Mouse (Mus musculus) limb, embryonic 13.5 days (tissue): ENCODE measurements around the gene Bcl2l13. TPM values are rescaled to one million over a fixed set of nuclear protein-coding genes. Genes with fewer than 3 reads are reported as not detected.
"Not testable (repeated sequence)": the region's sequence is repeated elsewhere in the genome, so short reads cannot be mapped to it uniquely, and the experiment has no call there.

Experiments used
- ATAC-seq: fragments of 200-750 bp; cut with Nextera tagmentation; 2 replicates; pipeline ENCODE4 v1.8.0; 2017; ENCODE audit warnings: low read depth, moderate number of reproducible peaks, moderate TSS enrichment; ENCODE audit not compliant: low FRiP score
- H3K27ac ChIP-seq: fragments of 300-500 bp; sonication (generic); 2 replicates; pipeline ENCODE4 v1.5.1; 2015; ENCODE audit warnings: inconsistent platforms, mild to moderate bottlenecking, moderate library complexity
- H3K27me3 ChIP-seq: fragments of 300-500 bp; sonication (generic); 2 replicates; pipeline ENCODE4 v1.6.1; 2015; ENCODE audit warnings: mild to moderate bottlenecking, inconsistent platforms
- H3K36me3 ChIP-seq: fragments of 300-500 bp; sonication (generic); 2 replicates; pipeline ENCODE4 v1.6.1; 2015; ENCODE audit warnings: inconsistent platforms, mild to moderate bottlenecking, moderate library complexity
- H3K4me1 ChIP-seq: fragments of 300-500 bp; sonication (generic); 2 replicates; pipeline ENCODE4 v1.6.1; 2015; ENCODE audit warnings: inconsistent platforms
- H3K4me2 ChIP-seq: fragments of 300-500 bp; sonication (generic); replicated peaks from 2 replicates; pipeline ENCODE4 v1.6.1; 2015; ENCODE audit warnings: inconsistent platforms, mild to moderate bottlenecking, moderate library complexity
- H3K4me3 ChIP-seq: fragments of 300-500 bp; sonication (generic); 2 replicates; pipeline ENCODE4 v1.5.1; 2015; ENCODE audit warnings: moderate library complexity, mild to moderate bottlenecking, inconsistent platforms
- H3K9ac ChIP-seq: fragments of 300-500 bp; sonication (generic); 2 replicates; pipeline ENCODE4 v1.6.1; 2015; ENCODE audit warnings: mild to moderate bottlenecking, inconsistent platforms
- H3K9me3 ChIP-seq: fragments of 300-500 bp; sonication (generic); 2 replicates; pipeline ENCODE4 v1.6.1; 2016; ENCODE audit warnings: inconsistent platforms
- WGBS: fragments of 180-500 bp; shearing (Covaris S2); methylation state at CpG from one replicate; pipeline ENCODE4 v1.1.7; 2015; 5-methylcytosine and 5-hydroxymethylcytosine counted together
- polyA plus RNA-seq: library from polyadenylated mRNA; unstranded; fragments of >200 nt; fragmentation: Nextera tagmentation; extraction: Ambion mirVana; gene quantifications from 2 replicates; pipeline ENCODE4 v1.2.1, GENCODE M21; 2015

Bcl2l13 gene
- polyA plus RNA-seq, 1 experiment from 2014 or later, result 31.3 TPM

DNA sequence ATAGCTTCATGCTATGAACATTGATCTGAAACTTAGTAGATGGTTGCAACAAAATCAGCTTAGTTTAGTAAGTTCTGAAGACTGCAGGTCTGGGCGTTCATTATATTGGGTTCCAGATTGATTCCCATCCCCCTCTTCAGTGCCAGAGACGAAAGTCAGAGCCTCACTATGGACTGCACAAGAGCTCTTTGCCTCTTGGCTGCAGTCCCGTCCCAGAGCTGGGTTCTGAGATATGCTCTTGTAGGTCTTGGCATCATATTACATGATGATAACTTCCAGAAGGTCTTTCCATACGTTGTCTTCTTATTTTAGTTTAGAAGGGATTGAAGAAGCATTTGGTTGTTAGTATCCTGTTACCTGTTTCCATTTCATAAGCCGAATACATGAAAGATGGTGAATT, 43.0 kb downstream of the Bcl2l13 start:
- no peak overlapping the region for H3K9ac ChIP-seq
- H3K9me3 ChIP-seq, result peaks cover 3% of the 10 kb centered on the region; the same call in 1 of the 2 replicates
- H3K4me2 ChIP-seq, result no peak overlapping the region
- no peak overlapping the region for H3K27ac ChIP-seq
- no peak overlapping the region for H3K4me3 ChIP-seq
- no peak; the same call in 1 of the 2 replicates for ATAC-seq
- WGBS, result 70% methylated on average over 5 of the region's 5 CpGs
- peaks cover 64% of the 10 kb centered on the region for H3K36me3 ChIP-seq
- H3K27me3 ChIP-seq, result no peaks in the 10 kb centered on the region
- H3K4me1 ChIP-seq, result no peaks in the 10 kb centered on the region

DNA sequence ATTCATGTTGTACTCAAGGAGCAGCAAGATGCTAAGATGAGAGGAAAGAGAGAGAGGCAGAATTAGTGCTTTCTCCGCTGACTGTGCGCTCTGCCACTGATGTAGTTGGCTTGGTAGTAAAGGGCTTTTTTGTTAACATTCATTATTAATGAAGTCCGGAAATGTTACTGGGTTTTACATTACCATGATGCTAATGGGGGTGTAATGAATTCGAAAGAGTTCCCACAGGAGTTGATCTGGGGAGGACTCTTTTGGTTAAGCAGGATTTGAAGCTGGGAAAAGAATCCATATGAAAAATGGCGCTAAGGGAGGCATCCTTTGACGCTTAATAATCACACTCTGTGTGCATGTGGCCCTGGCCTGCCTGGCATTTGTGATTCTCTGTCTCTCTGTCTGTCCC, 48.4 kb downstream of the Bcl2l13 start:
- no peak overlapping the region for H3K27ac ChIP-seq
- WGBS, result 90% methylated on average over 6 of the region's 6 CpGs
- ATAC-seq, result no peak
- no peak overlapping the region for H3K4me3 ChIP-seq
- H3K4me2 ChIP-seq, result no peak overlapping the region
- H3K4me1 ChIP-seq, result no peaks in the 10 kb centered on the region
- H3K27me3 ChIP-seq, result no peaks in the 10 kb centered on the region
- H3K9ac ChIP-seq, result no peak overlapping the region
- H3K9me3 ChIP-seq, result peaks cover 3% of the 10 kb centered on the region; the same call in 1 of the 2 replicates
- H3K36me3 ChIP-seq, result peaks cover 78% of the 10 kb centered on the region

DNA sequence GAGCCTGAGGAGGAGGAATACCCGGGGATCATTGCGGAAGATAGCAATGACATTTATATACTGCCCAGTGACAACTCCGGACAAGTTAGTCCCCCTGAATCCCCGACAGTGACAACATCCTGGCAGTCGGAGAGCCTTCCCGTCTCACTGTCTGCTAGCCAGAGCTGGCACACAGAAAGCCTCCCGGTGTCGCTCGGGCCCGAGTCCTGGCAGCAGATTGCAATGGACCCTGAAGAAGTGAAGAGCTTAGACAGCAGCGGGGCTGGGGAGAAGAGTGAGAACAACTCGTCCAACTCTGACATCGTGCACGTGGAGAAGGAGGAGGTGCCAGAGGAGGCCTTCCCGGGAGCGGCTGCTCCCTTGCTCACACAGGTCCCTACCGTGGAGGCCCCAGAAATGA, 50.7 kb downstream of the Bcl2l13 start:
- WGBS, result 89% methylated on average over 17 of the region's 17 CpGs
- H3K4me2 ChIP-seq, result no peak overlapping the region
- H3K9me3 ChIP-seq, result peaks cover 3% of the 10 kb centered on the region; the same call in 1 of the 2 replicates
- no peak overlapping the region for H3K9ac ChIP-seq
- H3K4me1 ChIP-seq, result no peaks in the 10 kb centered on the region
- H3K27ac ChIP-seq, result no peak overlapping the region
- peaks cover 85% of the 10 kb centered on the region for H3K36me3 ChIP-seq
- ATAC-seq, result no peak
- H3K27me3 ChIP-seq, result no peaks in the 10 kb centered on the region
- no peak overlapping the region for H3K4me3 ChIP-seq

DNA sequence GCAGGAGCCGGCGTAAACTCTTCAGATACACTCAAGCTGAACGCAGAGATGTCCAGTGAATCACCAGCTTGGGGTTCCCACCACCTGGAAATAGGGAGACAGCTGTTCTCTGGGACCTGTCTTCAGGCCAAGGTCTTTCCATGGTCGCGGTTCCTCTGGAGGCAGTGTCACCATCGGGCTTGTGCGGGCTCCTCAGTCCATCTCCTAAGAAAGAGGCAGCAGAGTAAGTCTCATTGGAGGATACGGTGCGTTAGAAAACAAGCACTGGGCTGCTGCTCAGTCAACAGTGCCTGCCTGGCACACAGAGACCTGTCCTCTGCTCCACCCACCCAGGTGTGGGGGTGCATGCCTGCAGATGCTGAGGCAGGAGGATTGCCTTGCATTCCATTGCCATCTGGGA, 58.1 kb downstream of the Bcl2l13 start:
- H3K4me1 ChIP-seq, result no peaks in the 10 kb centered on the region
- H3K4me2 ChIP-seq, result no peak overlapping the region
- no peak overlapping the region for H3K9ac ChIP-seq
- WGBS, result 95% methylated on average over 9 of the region's 9 CpGs
- H3K36me3 ChIP-seq, result peaks cover 60% of the 10 kb centered on the region
- no peak for ATAC-seq
- no peaks in the 10 kb centered on the region for H3K27me3 ChIP-seq
- H3K27ac ChIP-seq, result no peak overlapping the region
- H3K9me3 ChIP-seq, result no peaks in the 10 kb centered on the region
- no peak overlapping the region for H3K4me3 ChIP-seq

DNA sequence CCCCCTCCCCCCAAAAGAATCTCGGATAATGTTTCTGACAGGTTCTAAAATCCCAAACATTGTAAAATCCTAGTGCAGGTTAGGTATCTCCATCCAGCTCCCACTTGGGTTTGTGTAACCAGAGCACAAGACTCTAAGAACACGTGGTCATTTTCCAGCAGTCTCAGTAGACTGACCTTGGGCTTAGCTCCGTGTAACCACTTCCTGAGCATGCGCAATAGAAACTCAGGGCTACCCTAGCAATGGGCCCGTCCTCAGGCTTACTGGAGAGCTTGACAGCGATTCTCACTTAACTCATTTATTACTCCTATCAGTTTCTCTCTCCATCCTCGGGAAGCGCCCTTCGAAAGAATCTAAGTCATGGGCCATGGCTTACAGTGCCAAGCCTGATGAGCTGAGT, 58.5 kb downstream of the Bcl2l13 start:
- H3K27me3 ChIP-seq, result no peaks in the 10 kb centered on the region
- ATAC-seq, result no peak
- H3K9me3 ChIP-seq, result no peaks in the 10 kb centered on the region
- 83% methylated on average over 9 of the region's 9 CpGs for WGBS
- H3K4me2 ChIP-seq, result no peak overlapping the region
- H3K27ac ChIP-seq, result no peak overlapping the region
- H3K9ac ChIP-seq, result no peak overlapping the region
- H3K36me3 ChIP-seq, result peaks cover 56% of the 10 kb centered on the region
- no peaks in the 10 kb centered on the region for H3K4me1 ChIP-seq
- no peak overlapping the region for H3K4me3 ChIP-seq

DNA sequence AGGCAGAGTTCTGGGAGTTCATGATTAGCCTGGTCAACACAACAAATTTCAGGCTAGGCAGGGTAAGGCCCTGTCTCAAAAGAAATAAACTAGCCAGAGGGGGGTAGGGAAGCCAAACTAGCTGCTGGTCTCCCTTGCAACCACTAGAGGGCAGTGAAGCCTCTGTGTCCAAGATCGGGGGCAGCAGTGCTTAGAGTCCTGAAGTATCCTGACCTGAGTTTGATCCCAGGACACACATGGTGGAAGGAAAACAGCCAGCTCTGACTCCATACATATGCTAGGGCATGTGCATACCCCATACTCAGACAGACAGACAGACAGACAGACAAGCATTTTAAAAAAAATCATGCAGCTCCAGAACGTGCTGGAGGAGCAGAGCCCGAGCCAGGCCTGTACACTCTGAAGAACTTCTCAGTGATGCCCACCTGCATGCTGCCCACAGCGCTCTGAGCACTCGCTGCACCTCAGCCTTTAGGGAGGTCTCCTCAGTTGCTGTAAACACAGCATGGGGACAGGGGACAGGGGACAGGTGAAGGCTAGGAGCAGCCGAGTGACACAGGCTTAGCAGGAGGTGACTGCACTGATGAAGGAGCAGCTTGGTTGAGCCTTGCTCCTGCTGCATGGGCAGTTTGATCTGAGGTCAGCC, 62.3 kb downstream of the Bcl2l13 start:
- Histone ChIP-seq H3K4me2 (no peak overlapping the region), H3K9me3 (no peaks in the 10 kb centered on the region), H3K36me3 (peaks cover 20% of the 10 kb centered on the region), H3K27ac (no peak overlapping the region), H3K4me3 (no peak overlapping the region), H3K9ac (no peak overlapping the region), H3K4me1 (no peaks in the 10 kb centered on the region), H3K27me3 (no peaks in the 10 kb centered on the region)
- WGBS, result 67% methylated on average over 6 of the region's 6 CpGs
- peak; percentile 37 for ATAC-seq

DNA sequence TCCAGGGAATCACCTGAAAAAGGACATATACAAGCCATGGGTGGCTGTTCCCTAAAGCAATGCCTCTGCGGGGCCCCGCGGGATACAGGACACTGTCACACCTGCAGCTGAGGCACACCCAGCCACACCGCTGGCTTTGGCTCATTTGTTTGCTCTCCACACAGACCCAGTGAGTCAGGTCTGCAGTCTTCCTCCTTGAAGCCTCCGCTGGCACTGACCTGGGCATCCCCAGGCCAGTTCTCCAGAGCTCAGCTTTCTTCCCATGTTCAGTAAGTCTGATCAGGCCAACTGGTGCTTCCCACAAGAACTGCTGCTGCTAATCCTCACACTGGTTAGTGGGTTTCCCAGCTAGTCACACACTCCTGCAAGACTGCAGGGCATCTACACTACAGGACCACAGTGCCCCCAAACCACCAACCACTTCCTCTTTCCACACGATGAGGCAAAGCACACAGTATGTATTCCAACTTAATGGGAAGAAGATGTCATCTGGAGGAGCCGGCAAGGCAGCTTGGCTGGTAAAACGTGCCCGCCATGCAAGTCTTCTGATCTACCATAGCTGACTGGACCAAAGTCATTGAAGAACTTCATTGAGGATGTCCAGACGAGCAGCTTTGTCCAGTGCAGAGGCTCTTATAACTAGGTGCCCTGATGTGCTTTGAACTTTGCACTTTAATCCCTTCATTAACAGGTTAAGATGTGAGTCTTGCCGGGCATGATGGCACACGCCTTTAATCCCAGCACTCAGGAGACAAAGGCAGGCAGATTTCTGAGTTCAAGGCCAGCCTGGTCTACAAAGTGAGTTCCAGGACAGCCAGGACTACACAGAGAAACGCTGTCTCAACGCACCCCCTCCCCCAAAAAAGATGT, 66.0 kb downstream of the Bcl2l13 start:
- 84% methylated on average over 14 of the region's 14 CpGs for WGBS
- Histone ChIP-seq H3K9ac (no peak overlapping the region), H3K27me3 (no peaks in the 10 kb centered on the region), H3K9me3 (no peaks in the 10 kb centered on the region), H3K4me1 (no peaks in the 10 kb centered on the region), H3K4me3 (no peak overlapping the region), H3K27ac (no peak overlapping the region), H3K36me3 (no peaks in the 10 kb centered on the region; the same call in 1 of the 2 replicates), H3K4me2 (no peak overlapping the region)
- no peak for ATAC-seq

DNA sequence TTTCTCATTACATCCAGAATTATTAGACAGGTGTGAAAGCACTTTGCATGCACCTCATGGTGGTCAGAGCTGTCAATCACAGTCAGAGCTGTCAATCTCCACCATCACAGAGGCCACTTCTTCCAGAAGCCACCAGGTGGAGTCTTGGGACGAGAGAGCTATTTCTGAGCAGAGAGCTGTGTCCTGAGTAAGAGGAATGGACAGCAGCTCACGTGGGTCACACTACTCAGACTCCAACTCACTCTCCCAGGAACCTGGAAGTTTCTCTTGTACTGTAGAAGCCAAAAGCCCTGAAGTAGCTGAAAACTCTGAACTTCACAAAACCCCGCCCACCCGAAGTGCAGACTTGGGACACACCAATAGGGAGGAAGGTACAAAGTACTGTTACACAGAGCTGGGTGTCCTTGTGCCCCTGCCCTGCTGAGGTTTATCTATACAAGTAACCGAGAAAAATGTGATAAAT, 67.5 kb downstream of the Bcl2l13 start:
- Histone ChIP-seq H3K27me3 (no peaks in the 10 kb centered on the region), H3K9ac (no peak overlapping the region), H3K9me3 (no peaks in the 10 kb centered on the region), H3K4me2 (no peak overlapping the region), H3K4me3 (no peak overlapping the region), H3K27ac (no peak overlapping the region), H3K36me3 (no peaks in the 10 kb centered on the region; the same call in 1 of the 2 replicates), H3K4me1 (no peaks in the 10 kb centered on the region)
- 60% methylated on average over 5 of the region's 5 CpGs for WGBS
- ATAC-seq, result no peak

DNA sequence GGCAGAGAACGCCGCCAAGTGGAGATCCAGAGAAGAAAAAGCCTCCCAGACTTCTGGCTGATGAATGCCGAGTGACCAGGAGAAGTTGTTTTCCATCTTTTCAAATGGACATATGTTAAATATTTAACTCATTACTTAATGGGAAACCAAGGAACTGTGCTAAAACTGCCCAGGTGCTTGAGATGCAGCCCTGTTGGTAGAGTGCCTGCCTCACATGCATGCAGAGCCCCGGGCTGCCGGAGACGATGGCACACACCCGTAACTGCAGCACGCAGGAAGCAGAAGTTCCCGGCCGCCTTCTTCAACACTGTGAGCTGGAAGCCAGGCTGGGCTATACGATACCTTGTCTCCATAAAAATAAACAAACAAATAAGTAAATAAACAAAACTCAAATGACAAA, 67.9 kb downstream of the Bcl2l13 start:
- no peak overlapping the region for H3K4me3 ChIP-seq
- no peaks in the 10 kb centered on the region for H3K4me1 ChIP-seq
- no peaks in the 10 kb centered on the region for H3K9me3 ChIP-seq
- ATAC-seq, result no peak
- no peaks in the 10 kb centered on the region for H3K27me3 ChIP-seq
- no peaks in the 10 kb centered on the region; the same call in 1 of the 2 replicates for H3K36me3 ChIP-seq
- H3K9ac ChIP-seq, result no peak overlapping the region
- H3K4me2 ChIP-seq, result no peak overlapping the region
- WGBS, result 86% methylated on average over 11 of the region's 11 CpGs
- no peak overlapping the region for H3K27ac ChIP-seq

DNA sequence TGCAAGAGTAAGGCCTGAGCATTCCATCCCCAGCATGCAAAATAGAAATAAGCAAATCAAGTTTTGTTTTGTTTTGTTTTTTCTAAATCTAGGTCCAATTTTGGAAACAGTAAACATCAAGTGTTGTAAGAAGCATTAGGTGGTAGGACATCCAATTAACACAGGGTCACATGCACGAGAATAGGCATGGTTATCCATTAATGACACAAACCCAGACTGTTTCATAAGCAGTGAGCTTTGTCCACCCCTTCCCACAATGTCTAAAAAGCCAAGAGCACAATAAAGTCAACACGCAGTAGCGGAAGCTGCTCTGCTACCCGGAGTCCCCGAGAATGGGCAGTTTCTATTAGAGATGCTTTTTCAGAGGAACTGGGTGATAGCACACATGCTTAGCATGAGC, 69.1 kb downstream of the Bcl2l13 start:
- no peak overlapping the region for H3K9ac ChIP-seq
- no peak overlapping the region for H3K4me2 ChIP-seq
- H3K36me3 ChIP-seq, result no peaks in the 10 kb centered on the region
- H3K27ac ChIP-seq, result no peak overlapping the region
- H3K4me1 ChIP-seq, result no peaks in the 10 kb centered on the region
- no peak overlapping the region for H3K4me3 ChIP-seq
- 90% methylated on average over 5 of the region's 5 CpGs for WGBS
- no peaks in the 10 kb centered on the region for H3K9me3 ChIP-seq
- ATAC-seq, result no peak
- no peaks in the 10 kb centered on the region for H3K27me3 ChIP-seq

DNA sequence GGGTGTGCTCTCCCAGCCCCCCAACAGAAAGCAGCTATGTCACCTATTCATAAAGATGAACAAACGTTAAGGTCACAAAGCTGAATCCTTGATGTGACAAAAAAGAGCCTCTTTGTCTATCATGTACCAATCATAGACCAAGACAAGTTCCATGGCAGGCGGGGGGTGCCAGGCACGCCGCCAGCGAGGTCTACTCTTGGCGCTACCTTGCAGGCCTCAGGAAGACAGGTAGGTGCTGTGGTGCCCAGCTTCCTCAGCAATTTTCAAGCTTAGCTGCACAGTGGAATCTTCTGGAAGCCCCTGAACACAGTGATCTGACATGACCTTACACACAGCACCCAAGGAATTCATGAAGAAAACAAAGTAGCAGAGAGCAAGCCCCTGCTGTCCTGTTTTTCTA, 70.5 kb downstream of the Bcl2l13 start:
- H3K27ac ChIP-seq, result no peak overlapping the region

DNA sequence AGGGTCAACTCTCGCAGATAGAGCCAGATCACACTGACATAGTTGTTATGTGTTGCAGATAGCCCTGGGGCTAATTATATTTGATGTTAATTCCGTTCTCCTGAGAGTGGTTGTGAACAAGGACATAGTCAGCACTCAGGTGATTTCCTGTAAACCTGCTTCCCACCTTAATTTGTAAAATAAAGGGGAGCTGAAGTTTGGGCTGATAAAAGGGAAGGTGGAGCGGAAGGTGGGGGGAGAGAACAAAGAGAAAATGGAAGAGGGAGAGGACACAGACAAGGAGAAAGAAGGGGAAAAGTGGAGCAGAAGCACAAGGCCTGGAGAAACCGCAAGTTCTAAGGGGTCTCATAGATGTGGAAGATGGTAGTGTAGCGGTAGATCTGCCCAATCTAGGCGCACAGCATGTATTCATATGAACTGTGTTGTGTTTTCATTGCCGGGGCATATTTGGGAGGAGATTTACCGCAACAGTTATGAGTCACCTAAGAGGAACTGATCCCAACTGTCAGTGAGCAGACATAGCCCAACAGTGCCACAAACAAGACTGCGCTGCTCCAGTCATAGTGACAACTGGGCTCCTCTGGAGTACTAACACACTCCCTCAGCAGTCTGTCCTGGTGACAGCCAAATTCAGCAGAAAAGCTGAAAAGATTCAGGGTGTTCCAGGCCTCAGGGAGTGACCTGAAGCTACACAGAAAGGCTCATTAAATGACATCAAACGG, 72.0 kb downstream of the Bcl2l13 start:
- WGBS, result 87% methylated on average over 10 of the region's 10 CpGs
- H3K36me3 ChIP-seq, H3K4me3 ChIP-seq, H3K4me1 ChIP-seq, H3K4me2 ChIP-seq, ATAC-seq, H3K27me3 ChIP-seq, H3K9me3 ChIP-seq, H3K9ac ChIP-seq, H3K27ac ChIP-seq: not testable (repeated sequence)

More for the DNA sequence above, 70.5 kb downstream of the Bcl2l13 start:
- 90% methylated on average over 6 of the region's 6 CpGs for WGBS
- no peaks in the 10 kb centered on the region for H3K36me3 ChIP-seq
- no peaks in the 10 kb centered on the region for H3K9me3 ChIP-seq
- no peak for ATAC-seq
- H3K4me3 ChIP-seq, result no peak overlapping the region
- no peaks in the 10 kb centered on the region for H3K27me3 ChIP-seq
- H3K4me1 ChIP-seq, result no peaks in the 10 kb centered on the region
- no peak overlapping the region for H3K4me2 ChIP-seq
- H3K9ac ChIP-seq, result no peak overlapping the region
